11 mouse cellular contexts compared by ENCODE assay signal in genomic region chr10:95139645-95140044, GRCm38 (mm10).
DNase-seq lines count a peak whose midpoint lies in the region; ATAC-seq lines count a peak whose summit lies in the region.
"Had no signal": no experiment of that assay in that cellular context is flagged by ENCODE, and none has a peak within 500 bp of the region (broad histone marks: within the 10 kb centered on the region; RNA-seq: fewer than 3 reads in every experiment).

No protein-coding gene starts in this region.

- intact Hi-C loops in heart, postnatal 10 days (cut with DNase I): loop anchor here (5.0 kb wide), 1 partner anchor 178 kb away; no protein-coding TSS in a partner anchor

- WGBS in midbrain, embryonic 10.5 days: 76% methylated on average over 8 of the region's 8 CpGs
- 82% methylated on average over 8 of the region's 8 CpGs for WGBS in midbrain, embryonic 11.5 days

- no peaks in the 10 kb centered on the region for H3K36me3 ChIP-seq in midbrain, embryonic 10.5 days
- H3K36me3 ChIP-seq in midbrain, embryonic 11.5 days (ENCODE audit: control insufficient read depth, insufficient read depth, low read length): no peaks in the 10 kb centered on the region

- no peak overlapping the region for H3K4me3 ChIP-seq in midbrain, embryonic 10.5 days
- H3K4me3 ChIP-seq in midbrain, embryonic 11.5 days (ENCODE audit: low read depth, low read length): no peak overlapping the region
- H3K4me3 ChIP-seq: erythroblast, embryonic 14.5 days had no signal

- no peaks in the 10 kb centered on the region for H3K27me3 ChIP-seq in midbrain, embryonic 10.5 days (ENCODE audit: low read depth, poor library complexity, severe bottlenecking)
- H3K27me3 ChIP-seq in midbrain, embryonic 11.5 days (ENCODE audit: control insufficient read depth, insufficient read depth, low read length): no peaks in the 10 kb centered on the region

- peak overlapping the region; percentile 55 for H3K27ac ChIP-seq in midbrain, embryonic 10.5 days (replicated peaks)
- H3K27ac ChIP-seq in midbrain, embryonic 11.5 days (ENCODE audit: low read depth, low read length): no peak overlapping the region

- peaks cover 27% of the 10 kb centered on the region for H3K4me1 ChIP-seq in midbrain, embryonic 10.5 days
- peaks cover 21% of the 10 kb centered on the region for H3K4me1 ChIP-seq in midbrain, embryonic 11.5 days (ENCODE audit: control insufficient read depth, insufficient read depth, low read length)

- no peak overlapping the region for H3K4me2 ChIP-seq in midbrain, embryonic 11.5 days

- ATAC-seq in midbrain, embryonic 11.5 days (ENCODE audit: low FRiP score): no peak

- no peaks in the 10 kb centered on the region for H3K9me3 ChIP-seq in midbrain, embryonic 10.5 days (replicated peaks)
- no peaks in the 10 kb centered on the region for H3K9me3 ChIP-seq in midbrain, embryonic 11.5 days (ENCODE audit: control insufficient read depth, low read length)

- H3K9ac ChIP-seq in midbrain, embryonic 11.5 days (ENCODE audit: low read length): no peak overlapping the region

- DNase-seq in midbrain, embryonic 10.5 days (ENCODE audit: low spot score): no peak
- no peak for DNase-seq in midbrain, embryonic 11.5 days (ENCODE audit: low spot score, missing footprints)
- peak; percentile 91 for DNase-seq in fibroblast of lung, adult 2 months (ENCODE audit: low read depth)
- peak; percentile 79 to 83 for DNase-seq in heart, postnatal 10 days
- peak; percentile 88 for DNase-seq in ovary, postnatal 36 days (ENCODE audit: low spot score)
- DNase-seq in kidney, adult 9 months: no peak
- no peak for DNase-seq in embryo, embryonic 11 days
- DNase-seq in layer of hippocampus, adult 11-12 months (ENCODE audit: low spot score): no peak
- DNase-seq: layer of hippocampus, adult 9-11 months; spleen, adult 18-20 months had no signal

Comparison
In these comparisons a context has a peak if more than half of its experiments do, and no peak if none do; other contexts are left out.
1. DNase-seq: peak in fibroblast of lung, adult 2 months (single experiment), heart, postnatal 10 days (2 of 2) and ovary, postnatal 36 days (single experiment); none in midbrain, embryonic 10.5 days (single experiment), midbrain, embryonic 11.5 days (single experiment), kidney, adult 9 months (single experiment), embryo, embryonic 11 days (single experiment) and layer of hippocampus, adult 11-12 months (single experiment).